Mouse (Mus musculus): ENCODE measurements around the gene Card19.

- TF ChIP-seq POLR2A (IDR thresholded peaks at IDR 0.05; ENCODE audit: control insufficient read depth, low read depth, low read length) (no peak), CTCF (IDR thresholded peaks at IDR 0.05; ENCODE audit: control insufficient read depth, insufficient read depth, insufficient replicate concordance, low read depth, low read length) (no peak)
Measured at GRCm38 (mm10) chr13:49180691-49181090, 35.1 kb downstream of the Card19 start.

Measured in testis, adult 2 months (tissue).